In the genomic region with DNA sequence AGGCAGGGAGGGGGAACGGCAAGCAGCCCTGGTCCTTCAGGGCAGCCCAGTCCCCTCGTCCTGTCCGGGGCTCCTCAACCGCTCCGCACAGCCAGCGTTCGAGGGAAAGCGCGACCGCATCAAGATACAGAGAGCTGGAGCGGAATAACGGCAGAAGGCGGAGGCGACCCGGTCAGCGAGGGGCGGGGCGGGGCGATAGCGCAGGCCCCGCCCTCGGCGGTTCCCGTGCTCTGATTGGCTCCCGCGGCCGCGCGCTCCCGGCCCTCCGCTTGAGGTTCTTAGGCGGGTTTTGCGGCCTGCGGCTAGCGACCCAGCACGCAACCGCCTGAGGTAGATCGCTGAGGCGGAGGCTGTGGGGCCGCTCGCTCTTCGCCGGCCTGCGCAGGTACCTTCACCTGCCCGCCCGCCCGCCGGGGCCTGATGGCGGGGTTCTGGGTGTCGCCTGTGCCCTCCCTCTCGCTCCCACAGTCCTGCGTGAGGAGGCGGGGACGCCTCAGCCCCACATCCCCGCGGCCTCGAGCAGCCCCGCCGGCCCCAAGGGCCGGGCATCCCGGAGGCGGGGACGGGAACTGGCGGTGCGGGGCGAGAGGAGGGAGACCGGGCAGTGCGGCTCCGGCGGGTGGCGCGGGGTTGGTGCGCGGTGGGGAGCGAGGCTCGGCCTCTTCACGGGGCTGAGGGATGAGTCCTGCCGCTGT, we compare ENCODE assay signal across 8 mouse cellular contexts. TPM values are rescaled to one million over a fixed set of nuclear protein-coding genes. Genes with fewer than 3 reads are reported as not detected.
DNase-seq lines count a peak whose midpoint lies in the region; ATAC-seq and TF ChIP-seq lines count a peak whose summit lies in the region.

A gene (plus strand): TSS at position 305 of the 695 bp plus-strand sequence.

- dilution Hi-C loops in CH12.LX (cut with MboI; ENCODE audit: extremely low pct_ligation_motif_present, extremely low pct_unique_long_range_greater_than_20kb, low sequenced_read_pairs) = no loop called here

- TF ChIP-seq EP300 in CH12.LX (IDR thresholded peaks at IDR 0.05; ENCODE audit: low read length) = no peak

- peak within 1 kb of the TSS; percentile 23 to 81 (median 57) for H3K4me3 ChIP-seq in CH12.LX (replicated peaks in 1 of 3; ENCODE audit: low read depth in 2 of 3, low read length in 2 of 3, poor library complexity in 1 of 3)
- peak within 1 kb of the TSS; percentile 64 for H3K4me3 ChIP-seq in forebrain, embryonic 11.5 days (ENCODE audit: low read depth, low read length)
- peak within 1 kb of the TSS; percentile 63 for H3K4me3 ChIP-seq in heart, embryonic 16.5 days (ENCODE audit: low read length)
- H3K4me3 ChIP-seq in liver, embryonic 13.5 days (replicated peaks) = peak within 1 kb of the TSS; percentile 72
- H3K4me3 ChIP-seq in stomach, embryonic 15.5 days (replicated peaks) = peak within 1 kb of the TSS; percentile 76

- H3K9ac ChIP-seq in CH12.LX (ENCODE audit: insufficient read depth, low read depth) = peak within 1 kb of the TSS; percentile 55
- H3K9ac ChIP-seq in forebrain, embryonic 11.5 days (ENCODE audit: low read length) = peak within 1 kb of the TSS; percentile 90
- H3K9ac ChIP-seq in heart, embryonic 16.5 days (ENCODE audit: low read length) = peak within 1 kb of the TSS; percentile 69
- peak within 1 kb of the TSS; percentile 82 for H3K9ac ChIP-seq in liver, embryonic 13.5 days
- peak within 1 kb of the TSS; percentile 71 for H3K9ac ChIP-seq in stomach, embryonic 15.5 days

- no peak for TF ChIP-seq POLR2A in CH12.LX (IDR thresholded peaks at IDR 0.05; ENCODE audit: low read depth, low read length)

- H3K9me3 ChIP-seq in CH12.LX (replicated peaks; ENCODE audit: low read length) = no peaks in the 10 kb centered on the region
- H3K9me3 ChIP-seq in forebrain, embryonic 11.5 days (ENCODE audit: control insufficient read depth, low read length) = no peaks in the 10 kb centered on the region
- H3K9me3 ChIP-seq in heart, embryonic 16.5 days (replicated peaks; ENCODE audit: control insufficient read depth, low read length) = no peaks in the 10 kb centered on the region
- H3K9me3 ChIP-seq in liver, embryonic 13.5 days (replicated peaks) = no peaks in the 10 kb centered on the region
- H3K9me3 ChIP-seq in stomach, embryonic 15.5 days = no peaks in the 10 kb centered on the region

- DNase-seq in CH12.LX (ENCODE audit: extremely low read depth) = peak; percentile 63
- peak; percentile 60 for DNase-seq in c-Kit-positive CD71-negative TER-119-negative erythroid progenitor cells, embryonic 14.5 days (ENCODE audit: low read depth)
- peak; percentile 95 for DNase-seq in forebrain, embryonic 11.5 days (ENCODE audit: low spot score)
- peak; percentile 89 to 94 for DNase-seq in kidney, postnatal 25 days
- DNase-seq in liver, embryonic 13.5 days = peak; percentile 80
- DNase-seq in neural tube, embryonic 10.5 days (ENCODE audit: extremely low spot score, low spot score) = peak; percentile 87

- H3K36me3 ChIP-seq in CH12.LX (replicated peaks in 1 of 2; ENCODE audit: control insufficient read depth in 1 of 2, insufficient read depth in 1 of 2, low read length in 1 of 2) = no peaks in the 10 kb centered on the region
- no peaks in the 10 kb centered on the region for H3K36me3 ChIP-seq in forebrain, embryonic 11.5 days (ENCODE audit: control insufficient read depth, insufficient read depth, low read length)
- H3K36me3 ChIP-seq in heart, embryonic 16.5 days (ENCODE audit: control insufficient read depth, insufficient read depth) = no peaks in the 10 kb centered on the region
- no peaks in the 10 kb centered on the region for H3K36me3 ChIP-seq in liver, embryonic 13.5 days
- no peaks in the 10 kb centered on the region for H3K36me3 ChIP-seq in stomach, embryonic 15.5 days

- H3K4me2 ChIP-seq in CH12.LX (ENCODE audit: insufficient read depth, low read depth, poor library complexity, severe bottlenecking) = peak within 1 kb of the TSS; percentile 79
- H3K4me2 ChIP-seq in forebrain, embryonic 11.5 days (ENCODE audit: low read depth, low read length, severe bottlenecking) = peak within 1 kb of the TSS; percentile 99
- peak within 1 kb of the TSS; percentile 99 for H3K4me2 ChIP-seq in heart, embryonic 16.5 days (ENCODE audit: low read depth, low read length)
- peak within 1 kb of the TSS; percentile 100 for H3K4me2 ChIP-seq in liver, embryonic 13.5 days
- H3K4me2 ChIP-seq in stomach, embryonic 15.5 days = peak within 1 kb of the TSS; percentile 99

- WGBS in forebrain, embryonic 11.5 days = under 1% methylated on average over 71 of the region's 78 CpGs
- WGBS in heart, embryonic 16.5 days = under 1% methylated on average over 66 of the region's 78 CpGs
- under 1% methylated on average over 75 of the region's 78 CpGs for WGBS in liver, embryonic 13.5 days (ENCODE audit: insufficient replicate concordance)
- under 1% methylated on average over 70 of the region's 78 CpGs for WGBS in stomach, embryonic 15.5 days

- peaks cover 35% of the 10 kb centered on the region for H3K27me3 ChIP-seq in CH12.LX (replicated peaks)
- H3K27me3 ChIP-seq in forebrain, embryonic 11.5 days (ENCODE audit: control insufficient read depth, insufficient read depth, low read length) = peaks cover 7% of the 10 kb centered on the region
- H3K27me3 ChIP-seq in heart, embryonic 16.5 days (ENCODE audit: control insufficient read depth, insufficient read depth, low read length) = peaks cover 18% of the 10 kb centered on the region
- peaks cover 56% of the 10 kb centered on the region for H3K27me3 ChIP-seq in liver, embryonic 13.5 days
- H3K27me3 ChIP-seq in stomach, embryonic 15.5 days (replicated peaks) = no peaks in the 10 kb centered on the region; the same call in none of the 2 replicates

- TF ChIP-seq RAD21 in CH12.LX (IDR thresholded peaks at IDR 0.05; ENCODE audit: low read depth, low read length) = no peak

- ATAC-seq in forebrain, embryonic 11.5 days (replicated peaks; ENCODE audit: low FRiP score) = peak; percentile 95
- ATAC-seq in heart, embryonic 16.5 days (replicated peaks; ENCODE audit: extremely low read depth, insufficient read depth, low FRiP score) = peak; percentile 95
- peak; percentile 94 for ATAC-seq in liver, embryonic 13.5 days (ENCODE audit: low read depth)
- peak; percentile 95 for ATAC-seq in stomach, embryonic 15.5 days (ENCODE audit: insufficient read depth, low FRiP score, low read depth)

- TF ChIP-seq CTCF in CH12.LX (conservative IDR thresholded peaks at IDR 0.05 in 1 of 2, IDR thresholded peaks at IDR 0.05 in 1 of 2; ENCODE audit: low read depth in 2 of 2, low read length in 2 of 2) = no peak

- H3K4me1 ChIP-seq in CH12.LX (ENCODE audit: control insufficient read depth in 1 of 2, insufficient read depth in 2 of 2) = peaks cover 4% of the 10 kb centered on the region in 2 experiments; a peak in 2 of 4 replicates
- H3K4me1 ChIP-seq in forebrain, embryonic 11.5 days (replicated peaks; ENCODE audit: control insufficient read depth, insufficient read depth, low read length) = peaks cover 4% of the 10 kb centered on the region; the same call in 1 of the 2 replicates
- H3K4me1 ChIP-seq in heart, embryonic 16.5 days (ENCODE audit: control insufficient read depth, insufficient read depth, low read length) = peaks cover 10% of the 10 kb centered on the region; the same call in 1 of the 2 replicates
- peaks cover 19% of the 10 kb centered on the region for H3K4me1 ChIP-seq in liver, embryonic 13.5 days (replicated peaks)
- peaks cover 4% of the 10 kb centered on the region; the same call in 1 of the 2 replicates for H3K4me1 ChIP-seq in stomach, embryonic 15.5 days

- H3K27ac ChIP-seq in CH12.LX (ENCODE audit: insufficient read depth, low read depth) = no peak within 1 kb of the TSS
- 0 out of 2 replicates have a peak within 1 kb of the TSS, but pooled peaks have one; percentile 25 for H3K27ac ChIP-seq in forebrain, embryonic 11.5 days (ENCODE audit: low read depth, low read length)
- H3K27ac ChIP-seq in heart, embryonic 16.5 days (ENCODE audit: low read length) = no peak within 1 kb of the TSS
- no peak within 1 kb of the TSS for H3K27ac ChIP-seq in liver, embryonic 13.5 days
- no peak within 1 kb of the TSS for H3K27ac ChIP-seq in stomach, embryonic 15.5 days

- in situ Hi-C loops in CH12.LX (cut with MboI; ENCODE audit: low pct_ligation_motif_present, low pct_unique_long_range_greater_than_20kb, low sequenced_read_pairs) = loop anchor here (25.0 kb wide), 1 partner anchor 310 kb away; no protein-coding TSS in a partner anchor

- H3K79me2 ChIP-seq in CH12.LX (replicated peaks; ENCODE audit: control insufficient read depth, extremely low read depth, insufficient read depth, poor library complexity, severe bottlenecking) = no peaks in the 10 kb centered on the region

TF ChIP-seq in CH12.LX, 34 proteins besides CTCF, POLR2A, EP300 and RAD21:
- TF ChIP-seq USF1 (IDR thresholded peaks at IDR 0.05; ENCODE audit: low read depth, low read length) = no peak
- no peak for TF ChIP-seq HCFC1 (IDR thresholded peaks at IDR 0.05; ENCODE audit: low read depth, low read length)
- peak; percentile 34; the same call in 1 of the 2 replicates for TF ChIP-seq BHLHE40 (IDR thresholded peaks at IDR 0.05; ENCODE audit: low read depth, low read length)
- 0 out of 2 replicates have a peak, but pooled peaks have one; percentile 29 for TF ChIP-seq NRF1 (IDR thresholded peaks at IDR 0.05; ENCODE audit: low read depth, low read length)
TF ChIP-seq in CH12.LX: peak in this region for 2.

RNA-seq across cellular contexts. Expression of the gene that starts here (rescaled TPM):
- total RNA-seq in CH12.LX (2012; rRNA removed) (0.04 and 0.08 TPM in 2 replicates), CH12.LX (2014; rRNA removed) (0.16 TPM in 1 of 2 replicates, not detected in the other)
- 0.26 and 0.80 TPM in 2 replicates for polyA plus RNA-seq in CH12.LX (2012; ENCODE audit: insufficient read length, low read depth)
- 1.3 and 2.2 TPM in 2 replicates for polyA plus RNA-seq in forebrain, embryonic 11.5 days (2014; fragmentation: Nextera tagmentation; extraction: Ambion mirVana)
- polyA plus RNA-seq in heart, embryonic 16.5 days (2015; fragmentation: Nextera tagmentation; extraction: Ambion mirVana) = 0.24 and 0.42 TPM in 2 replicates
- 0.23 and 0.24 TPM in 2 replicates for polyA plus RNA-seq in liver, embryonic 13.5 days (2015; fragmentation: Nextera tagmentation; extraction: Ambion mirVana)
- 0.72 and 0.78 TPM in 2 replicates for polyA plus RNA-seq in stomach, embryonic 15.5 days (2015; fragmentation: Nextera tagmentation; extraction: Ambion mirVana)

Comparison
In these comparisons a context has a peak if more than half of its experiments do, and no peak if none do; other contexts are left out.
1. Peak in DNase-seq, H3K4me3 ChIP-seq, H3K9ac ChIP-seq and H3K4me2 ChIP-seq in CH12.LX; RNA of the gene not detected or under 1 TPM.
2. Peak in ATAC-seq, H3K4me3 ChIP-seq, H3K9ac ChIP-seq and H3K4me2 ChIP-seq in heart, embryonic 16.5 days; RNA of the gene not detected or under 1 TPM.
3. Peak in DNase-seq, ATAC-seq, H3K4me3 ChIP-seq, H3K9ac ChIP-seq and H3K4me2 ChIP-seq in liver, embryonic 13.5 days; RNA of the gene not detected or under 1 TPM.
4. Peak in ATAC-seq, H3K4me3 ChIP-seq, H3K9ac ChIP-seq and H3K4me2 ChIP-seq in stomach, embryonic 15.5 days; RNA of the gene not detected or under 1 TPM.